Mouse (Mus musculus) thymus, postnatal 4 days (tissue): ENCODE data around the gene Spata2.
A peak's percentile ranks its signal among the peaks of the same experiment; 100 is the strongest.

ENCODE experiments used
- DNase-seq: peaks from one replicate; pipeline ENCODE4 v3.0.0; 2021

Spata2 gene

GRCm38 (mm10) chr2:167479501-167479900 is 13.2 kb downstream of the Spata2 start:
- no peak for DNase-seq

GRCm38 (mm10) chr2:167478128-167478527 is 14.6 kb downstream of the Spata2 start:
- DNase-seq: no peak

GRCm38 (mm10) chr2:167476762-167477161 is 15.9 kb downstream of the Spata2 start:
- DNase-seq: no peak

DNA sequence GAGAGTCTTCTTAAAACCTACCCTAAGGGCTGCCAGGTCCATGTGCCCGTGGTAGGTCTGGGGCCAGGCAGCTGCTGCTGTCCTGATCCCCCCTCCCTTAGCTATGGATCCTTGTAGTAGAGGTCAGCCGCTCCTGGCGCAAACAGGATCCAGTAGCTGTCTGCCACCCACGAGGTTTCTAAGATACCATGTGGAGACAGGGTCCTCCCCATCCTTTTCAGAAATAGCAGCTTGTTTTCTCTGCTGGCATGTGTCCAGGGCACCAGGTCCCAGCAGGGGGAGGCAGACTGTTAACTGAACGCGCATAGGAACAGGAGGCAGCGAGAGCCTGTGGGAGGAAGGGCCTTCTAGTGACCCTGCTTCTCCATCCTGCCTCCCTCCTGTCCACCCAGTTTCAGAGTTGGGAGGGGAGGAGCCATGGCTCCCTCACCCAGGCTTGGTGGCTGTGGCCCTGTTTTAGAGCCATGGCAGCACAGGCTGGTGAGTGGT is 16.4 kb downstream of the Spata2 start:
- no peak for DNase-seq

GRCm38 (mm10) chr2:167475596-167475995 is 17.1 kb downstream of the Spata2 start:
- no peak for DNase-seq

- no peak for DNase-seq
Observed at GRCm38 (mm10) chr2:167474218-167474617, 18.5 kb downstream of the Spata2 start.

DNA sequence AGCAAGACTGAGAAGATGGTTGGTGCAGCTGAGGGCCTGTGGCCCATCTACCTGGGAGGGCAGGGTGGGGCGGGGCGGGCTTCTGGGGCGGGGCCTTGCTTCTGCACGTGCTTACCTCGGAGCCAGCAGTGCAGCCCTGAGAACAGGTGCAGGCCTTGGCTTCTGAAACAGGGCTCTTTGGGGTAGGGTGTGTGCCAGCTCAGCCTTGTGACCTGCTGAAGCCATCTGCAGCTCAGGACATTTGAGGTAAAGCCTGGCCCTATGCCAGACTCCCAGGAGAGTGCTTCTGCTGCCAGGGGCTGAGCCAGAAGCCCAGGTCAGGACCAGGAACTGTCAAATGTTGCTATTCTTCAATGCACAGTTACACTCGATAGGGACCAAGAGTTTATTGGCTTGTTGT is 21.1 kb downstream of the Spata2 start:
- DNase-seq: no peak

DNA sequence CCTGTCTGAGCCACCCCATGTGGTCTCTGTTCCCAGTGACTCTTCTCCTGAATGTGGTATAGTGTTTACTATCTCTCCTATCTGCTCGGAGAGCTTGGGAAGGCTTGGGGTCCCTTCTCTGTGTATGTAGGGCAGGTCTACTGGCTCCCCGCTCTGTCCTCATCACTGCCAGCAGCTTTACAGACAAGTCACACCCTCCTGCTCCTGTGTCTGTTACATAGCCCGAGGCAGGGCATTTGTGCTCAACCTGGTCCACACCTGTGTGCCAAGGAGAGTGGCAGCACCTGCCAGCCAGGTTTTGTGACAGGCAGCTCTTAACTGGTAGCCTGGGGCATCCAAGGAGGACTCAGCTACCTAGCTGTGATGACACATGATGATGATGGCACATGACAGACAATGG is 22.1 kb downstream of the Spata2 start:
- no peak for DNase-seq

GRCm38 (mm10) chr2:167468444-167468843 is 24.2 kb downstream of the Spata2 start:
- peak; percentile 57 for DNase-seq

DNA sequence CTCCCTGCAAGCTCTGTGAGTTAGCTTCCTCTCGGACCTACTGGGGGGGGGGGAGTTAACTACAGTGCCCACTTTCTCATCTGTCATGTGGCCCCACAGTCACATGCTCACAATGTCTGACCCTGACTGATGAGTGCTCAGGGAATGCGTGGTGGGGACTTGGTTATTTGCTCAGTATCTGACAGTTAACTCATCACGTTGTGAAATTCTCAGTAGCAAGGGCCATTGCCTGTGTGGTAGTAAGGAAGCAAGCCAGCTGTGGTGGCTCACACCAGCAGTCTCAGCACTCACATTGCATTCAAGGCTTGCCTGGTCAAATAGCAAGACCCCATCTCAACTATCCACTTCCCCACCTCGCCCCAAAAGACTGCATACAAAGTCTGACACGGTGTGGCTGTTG is 25.5 kb downstream of the Spata2 start:
- no peak for DNase-seq

DNA sequence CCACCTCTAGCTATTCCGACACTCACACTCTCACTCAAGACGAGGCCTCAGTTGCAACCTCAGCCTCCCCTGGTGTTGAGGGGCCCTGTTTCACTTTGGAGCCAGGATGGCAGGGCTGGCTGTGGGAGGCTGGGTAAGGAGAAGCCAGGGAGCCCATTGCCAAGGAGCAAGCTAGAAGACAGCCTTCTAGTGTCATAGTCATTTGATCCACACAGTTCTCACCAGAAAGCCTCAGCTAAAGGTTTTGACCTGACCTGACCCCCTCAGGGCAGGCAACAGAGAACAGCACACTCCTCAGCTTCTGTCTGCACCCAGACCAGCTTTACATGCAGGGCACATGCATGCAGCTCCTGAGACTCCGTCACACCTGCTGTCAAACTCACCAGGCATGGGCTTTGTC is 26.7 kb downstream of the Spata2 start:
- DNase-seq: no peak

DNA sequence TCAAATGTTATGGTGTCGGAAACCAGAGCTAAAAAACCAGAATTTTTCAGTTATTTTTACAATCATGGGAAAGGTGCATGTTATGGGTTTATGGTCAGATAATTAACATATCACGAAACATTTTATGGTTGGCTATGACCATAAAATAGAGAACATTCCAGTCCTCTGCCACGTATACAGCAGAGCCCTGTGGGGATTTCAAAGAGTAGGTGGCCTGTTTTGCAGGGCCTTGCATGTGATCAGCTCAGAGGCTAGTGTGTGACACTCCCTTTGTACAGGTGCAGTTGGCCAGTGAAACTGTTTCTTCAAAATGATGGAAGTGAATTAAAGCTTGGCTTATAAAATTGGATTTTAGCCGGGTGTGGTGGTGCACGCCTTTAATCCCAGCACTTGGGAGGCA is 28.9 kb downstream of the Spata2 start:
- DNase-seq: no peak

DNA sequence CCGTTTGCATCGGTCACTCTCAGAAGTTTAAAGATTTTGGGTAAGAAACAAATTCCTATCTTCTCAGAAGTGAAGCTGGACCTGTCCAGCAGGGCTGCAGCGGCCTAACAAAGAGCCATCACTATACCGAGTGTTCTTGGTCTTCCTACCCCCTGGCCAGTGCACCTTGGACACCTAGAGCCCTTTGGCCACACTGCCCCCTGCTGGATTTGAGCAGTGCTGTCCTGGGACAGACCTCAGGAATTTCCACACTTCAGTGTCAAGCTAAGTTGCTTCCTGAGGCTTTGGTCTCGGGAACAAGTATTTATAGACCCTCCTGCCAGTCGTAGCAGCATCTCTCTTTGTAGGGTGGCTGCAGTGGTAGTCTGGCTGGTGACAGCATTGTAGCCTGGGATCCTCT is 29.7 kb downstream of the Spata2 start:
- DNase-seq: peak; percentile 74

DNA sequence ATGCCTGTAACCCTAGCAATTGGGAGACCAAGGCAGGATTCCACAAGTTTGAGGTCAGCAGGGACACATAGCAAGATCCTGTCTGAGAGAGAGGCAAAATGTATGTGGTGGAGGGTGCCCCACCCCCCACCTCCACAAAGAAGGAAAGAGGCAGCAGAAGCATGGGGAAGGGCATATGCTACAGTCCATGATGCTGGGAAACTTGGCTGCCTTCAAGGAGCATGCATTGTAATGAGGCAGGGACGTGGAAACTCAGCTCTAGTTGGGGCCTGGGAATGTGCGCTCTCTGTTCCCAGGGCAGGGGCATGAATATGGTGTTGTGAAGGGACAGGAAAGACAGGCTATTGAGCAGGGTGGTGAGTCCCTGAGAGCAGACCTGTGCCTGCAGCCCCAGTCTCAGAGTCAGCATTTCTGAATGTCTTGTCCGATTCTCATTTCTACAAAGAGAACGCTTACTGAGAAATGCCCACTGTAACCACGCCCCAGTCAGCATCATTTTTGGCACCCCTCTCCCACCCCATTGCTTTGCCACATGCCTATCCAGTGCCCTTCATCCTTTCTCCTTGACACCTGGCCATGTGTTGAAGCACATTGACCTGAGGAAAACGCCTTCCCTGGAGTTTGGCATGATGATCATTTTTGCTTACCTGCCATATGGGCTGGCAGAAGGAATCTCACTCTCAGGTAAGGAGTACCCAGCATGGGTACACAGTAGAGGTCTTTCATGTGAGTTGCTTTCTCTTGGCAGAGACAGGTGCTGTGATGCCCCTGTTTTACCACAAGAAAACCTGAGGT is 33.4 kb downstream of the Spata2 start:
- DNase-seq: no peak

DNA sequence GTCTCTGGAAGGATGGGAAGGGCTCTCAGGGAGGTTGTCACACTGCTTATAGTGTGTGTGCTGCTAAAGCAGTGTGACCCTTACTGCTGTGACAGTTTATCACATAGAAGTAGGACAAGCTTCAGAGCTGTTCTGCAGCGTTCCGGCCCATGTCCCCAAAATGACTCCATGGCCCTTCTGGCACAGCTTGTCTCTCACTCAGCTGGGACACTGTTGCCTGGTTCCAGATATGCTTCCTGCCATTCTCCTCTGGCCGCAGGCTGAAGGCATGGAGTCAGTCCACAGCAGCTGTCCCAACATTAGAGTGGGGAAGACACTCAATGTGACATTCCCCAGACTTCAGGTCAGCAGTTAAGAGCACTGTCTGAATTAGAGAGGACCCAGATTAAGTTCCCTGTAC is 34.1 kb downstream of the Spata2 start:
- no peak for DNase-seq

GRCm38 (mm10) chr2:167457213-167457612 is 35.5 kb downstream of the Spata2 start:
- no peak for DNase-seq

- DNase-seq: no peak
Observed at GRCm38 (mm10) chr2:167456361-167457020, 36.2 kb downstream of the Spata2 start.

DNA sequence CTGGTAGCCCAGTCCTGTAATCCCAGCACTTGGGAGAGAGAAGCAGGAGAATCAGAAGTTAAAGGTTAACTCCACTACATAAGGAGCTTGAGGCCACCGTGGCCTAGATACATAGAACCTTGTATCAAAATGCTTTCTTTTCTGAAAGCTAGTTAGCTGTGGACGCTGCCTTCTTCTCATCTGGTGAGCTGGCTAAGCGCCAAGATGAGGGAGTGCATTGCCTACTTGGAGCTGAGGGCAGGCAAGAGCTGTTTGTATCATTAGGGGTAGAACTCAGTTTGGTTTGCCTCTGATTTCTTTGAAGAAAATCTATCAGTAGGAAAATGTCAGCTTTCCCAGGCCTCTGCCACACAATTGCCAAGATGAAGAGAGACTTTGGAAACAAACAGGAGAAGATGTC is 38.9 kb downstream of the Spata2 start:
- DNase-seq: no peak

- no peak for DNase-seq
Observed at GRCm38 (mm10) chr2:167450647-167451046, 42.0 kb downstream of the Spata2 start.

GRCm38 (mm10) chr2:167449331-167450275 is 43.1 kb downstream of the Spata2 start:
- no peak for DNase-seq

- no peak for DNase-seq
Observed at GRCm38 (mm10) chr2:167447629-167448028, 45.1 kb downstream of the Spata2 start.

- no peak for DNase-seq
Observed at GRCm38 (mm10) chr2:167447207-167447606, 45.5 kb downstream of the Spata2 start.
